Mouse (Mus musculus): Measurements from ENCODE around the gene Prrc2a. TPM values are rescaled to one million over a fixed set of nuclear protein-coding genes. Genes with fewer than 3 reads are reported as not detected.

Prrc2a gene
- polyA plus RNA-seq, 1 experiment from 2014 or later: 195 TPM

GRCm38 (mm10) chr17:35201128-35201527, 36.4 kb upstream of the Prrc2a start:
- Histone ChIP-seq H3K27me3 (replicated peaks; ENCODE audit: control insufficient read depth, insufficient read depth, low read length) (peaks cover 11% of the 10 kb centered on the region), H3K9ac (replicated peaks; ENCODE audit: low read depth, low read length) (no peak overlapping the region), H3K4me1 (replicated peaks; ENCODE audit: control insufficient read depth, insufficient read depth, low read length) (peaks cover 2% of the 10 kb centered on the region), H3K9me3 (ENCODE audit: control insufficient read depth, low read length) (no peaks in the 10 kb centered on the region), H3K4me2 (ENCODE audit: low read length) (no peak overlapping the region), H3K36me3 (ENCODE audit: control insufficient read depth, insufficient read depth) (no peaks in the 10 kb centered on the region), H3K27ac (ENCODE audit: low read length) (no peak overlapping the region), H3K4me3 (replicated peaks; ENCODE audit: low read length) (no peak overlapping the region)
- WGBS: 77% methylated on average over 11 of the region's 11 CpGs
- no peak for ATAC-seq

- Histone ChIP-seq H3K27ac (ENCODE audit: low read length) (no peak overlapping the region), H3K4me1 (replicated peaks; ENCODE audit: control insufficient read depth, insufficient read depth, low read length) (peaks cover 9% of the 10 kb centered on the region), H3K4me3 (replicated peaks; ENCODE audit: low read length) (no peak overlapping the region), H3K27me3 (replicated peaks; ENCODE audit: control insufficient read depth, insufficient read depth, low read length) (peaks cover 17% of the 10 kb centered on the region), H3K9ac (replicated peaks; ENCODE audit: low read depth, low read length) (no peak overlapping the region), H3K4me2 (ENCODE audit: low read length) (no peak overlapping the region), H3K36me3 (ENCODE audit: control insufficient read depth, insufficient read depth) (no peaks in the 10 kb centered on the region), H3K9me3 (ENCODE audit: control insufficient read depth, low read length) (no peaks in the 10 kb centered on the region)
- no peak for ATAC-seq
- WGBS: 88% methylated on average over 11 of the region's 11 CpGs
Observed at GRCm38 (mm10) chr17:35200398-35200797, 35.7 kb upstream of the Prrc2a start.

- H3K27me3 ChIP-seq (replicated peaks; ENCODE audit: control insufficient read depth, insufficient read depth, low read length): peaks cover 27% of the 10 kb centered on the region
- no peak overlapping the region for H3K9ac ChIP-seq (replicated peaks; ENCODE audit: low read depth, low read length)
- H3K36me3 ChIP-seq (ENCODE audit: control insufficient read depth, insufficient read depth): no peaks in the 10 kb centered on the region
- ATAC-seq: no peak
- peaks cover 11% of the 10 kb centered on the region for H3K4me1 ChIP-seq (replicated peaks; ENCODE audit: control insufficient read depth, insufficient read depth, low read length)
- WGBS: 21% methylated on average over 8 of the region's 8 CpGs
- H3K27ac ChIP-seq (ENCODE audit: low read length): no peak overlapping the region
- no peak overlapping the region for H3K4me2 ChIP-seq (ENCODE audit: low read length)
- no peak overlapping the region for H3K4me3 ChIP-seq (replicated peaks; ENCODE audit: low read length)
- H3K9me3 ChIP-seq (ENCODE audit: control insufficient read depth, low read length): no peaks in the 10 kb centered on the region
Observed at GRCm38 (mm10) chr17:35198946-35199345, 34.2 kb upstream of the Prrc2a start.

- H3K4me3 ChIP-seq (replicated peaks; ENCODE audit: low read length): no peak overlapping the region
- peaks cover 27% of the 10 kb centered on the region for H3K27me3 ChIP-seq (replicated peaks; ENCODE audit: control insufficient read depth, insufficient read depth, low read length)
- no peak overlapping the region for H3K27ac ChIP-seq (ENCODE audit: low read length)
- H3K9ac ChIP-seq (replicated peaks; ENCODE audit: low read depth, low read length): no peak overlapping the region
- peaks cover 11% of the 10 kb centered on the region for H3K4me1 ChIP-seq (replicated peaks; ENCODE audit: control insufficient read depth, insufficient read depth, low read length)
- no peaks in the 10 kb centered on the region for H3K36me3 ChIP-seq (ENCODE audit: control insufficient read depth, insufficient read depth)
- no peaks in the 10 kb centered on the region for H3K9me3 ChIP-seq (ENCODE audit: control insufficient read depth, low read length)
- WGBS: 65% methylated on average over 7 of the region's 7 CpGs
- no peak overlapping the region for H3K4me2 ChIP-seq (ENCODE audit: low read length)
- ATAC-seq: no peak
Observed at GRCm38 (mm10) chr17:35198029-35198428, 33.3 kb upstream of the Prrc2a start.

- 44% methylated on average over 5 of the region's 6 CpGs for WGBS
- Histone ChIP-seq H3K27ac (ENCODE audit: low read length) (no peak overlapping the region), H3K36me3 (ENCODE audit: control insufficient read depth, insufficient read depth) (no peaks in the 10 kb centered on the region), H3K27me3 (replicated peaks; ENCODE audit: control insufficient read depth, insufficient read depth, low read length) (peaks cover 27% of the 10 kb centered on the region), H3K4me3 (replicated peaks; ENCODE audit: low read length) (no peak overlapping the region), H3K4me1 (replicated peaks; ENCODE audit: control insufficient read depth, insufficient read depth, low read length) (peaks cover 11% of the 10 kb centered on the region), H3K9ac (replicated peaks; ENCODE audit: low read depth, low read length) (no peak overlapping the region), H3K9me3 (ENCODE audit: control insufficient read depth, low read length) (no peaks in the 10 kb centered on the region), H3K4me2 (ENCODE audit: low read length) (no peak overlapping the region)
- ATAC-seq: no peak
Observed at GRCm38 (mm10) chr17:35197126-35197525, 32.4 kb upstream of the Prrc2a start.

GRCm38 (mm10) chr17:35196321-35196641, 31.6 kb upstream of the Prrc2a start:
- H3K4me1 ChIP-seq (replicated peaks; ENCODE audit: control insufficient read depth, insufficient read depth, low read length): peaks cover 11% of the 10 kb centered on the region
- H3K4me3 ChIP-seq (replicated peaks; ENCODE audit: low read length): peak overlapping the region; percentile 43
- H3K36me3 ChIP-seq (ENCODE audit: control insufficient read depth, insufficient read depth): no peaks in the 10 kb centered on the region
- H3K27ac ChIP-seq (ENCODE audit: low read length): no peak overlapping the region
- H3K9ac ChIP-seq (replicated peaks; ENCODE audit: low read depth, low read length): peak overlapping the region; percentile 31; the same call in 1 of the 2 replicates
- peak overlapping the region; percentile 75 for H3K4me2 ChIP-seq (ENCODE audit: low read length)
- ATAC-seq: no peak
- 40% methylated on average over 9 of the region's 9 CpGs for WGBS
- H3K27me3 ChIP-seq (replicated peaks; ENCODE audit: control insufficient read depth, insufficient read depth, low read length): peaks cover 27% of the 10 kb centered on the region
- no peaks in the 10 kb centered on the region for H3K9me3 ChIP-seq (ENCODE audit: control insufficient read depth, low read length)

- H3K4me3 ChIP-seq (replicated peaks; ENCODE audit: low read length): peak overlapping the region; percentile 43
Observed at GRCm38 (mm10) chr17:35195631-35196320, 31.1 kb upstream of the Prrc2a start.

GRCm38 (mm10) chr17:35194844-35195630, 30.3 kb upstream of the Prrc2a start:
- H3K36me3 ChIP-seq (ENCODE audit: control insufficient read depth, insufficient read depth): no peaks in the 10 kb centered on the region
- H3K27me3 ChIP-seq (replicated peaks; ENCODE audit: control insufficient read depth, insufficient read depth, low read length): peaks cover 27% of the 10 kb centered on the region
- H3K9ac ChIP-seq (replicated peaks; ENCODE audit: low read depth, low read length): peak overlapping the region; percentile 31
- peak overlapping the region; percentile 43 for H3K4me3 ChIP-seq (replicated peaks; ENCODE audit: low read length)
- H3K27ac ChIP-seq (ENCODE audit: low read length): no peak overlapping the region
- peak; percentile 28; the same call in 1 of the 2 replicates for ATAC-seq
- H3K4me1 ChIP-seq (replicated peaks; ENCODE audit: control insufficient read depth, insufficient read depth, low read length): peaks cover 11% of the 10 kb centered on the region
- H3K4me2 ChIP-seq (ENCODE audit: low read length): peak overlapping the region; percentile 75
- H3K9me3 ChIP-seq (ENCODE audit: control insufficient read depth, low read length): no peaks in the 10 kb centered on the region
- 46% methylated on average over 19 of the region's 19 CpGs for WGBS

More at GRCm38 (mm10) chr17:35195631-35196320, 31.1 kb upstream of the Prrc2a start:
- peak overlapping the region; percentile 31 for H3K9ac ChIP-seq (replicated peaks; ENCODE audit: low read depth, low read length)
- H3K4me2 ChIP-seq (ENCODE audit: low read length): peak overlapping the region; percentile 75
- ATAC-seq: peak; percentile 90
- no peaks in the 10 kb centered on the region for H3K36me3 ChIP-seq (ENCODE audit: control insufficient read depth, insufficient read depth)
- peaks cover 11% of the 10 kb centered on the region for H3K4me1 ChIP-seq (replicated peaks; ENCODE audit: control insufficient read depth, insufficient read depth, low read length)
- peaks cover 27% of the 10 kb centered on the region for H3K27me3 ChIP-seq (replicated peaks; ENCODE audit: control insufficient read depth, insufficient read depth, low read length)
- H3K27ac ChIP-seq (ENCODE audit: low read length): no peak overlapping the region
- 1% methylated on average over 65 of the region's 66 CpGs for WGBS
- no peaks in the 10 kb centered on the region for H3K9me3 ChIP-seq (ENCODE audit: control insufficient read depth, low read length)
